Mouse (Mus musculus) G1E-ER4 (cell line): ENCODE measurements around the gene Batf. TPM values are rescaled to one million over a fixed set of nuclear protein-coding genes. Genes with fewer than 3 reads are reported as not detected.

Experiments
- GATA1 ChIP-seq: IDR thresholded peaks from one replicate; pipeline ENCODE4 v1.8.0; 2012; ENCODE audit warnings: low read length, inconsistent platforms
- polyA plus RNA-seq: library from polyadenylated mRNA; stranded (reverse); fragments of >175 nt; gene quantifications from 2 replicates; pipeline ENCODE4 v1.2.3, GENCODE M21; 2012

Gene Batf
- polyA plus RNA-seq = not detected in 2 replicates

GRCm38 (mm10) chr12:85686466-85687216 lies at the start of gene Batf:
Gene Batf (plus strand): TSS chr12:85686669.
- TF ChIP-seq GATA1 = no peak

DNA sequence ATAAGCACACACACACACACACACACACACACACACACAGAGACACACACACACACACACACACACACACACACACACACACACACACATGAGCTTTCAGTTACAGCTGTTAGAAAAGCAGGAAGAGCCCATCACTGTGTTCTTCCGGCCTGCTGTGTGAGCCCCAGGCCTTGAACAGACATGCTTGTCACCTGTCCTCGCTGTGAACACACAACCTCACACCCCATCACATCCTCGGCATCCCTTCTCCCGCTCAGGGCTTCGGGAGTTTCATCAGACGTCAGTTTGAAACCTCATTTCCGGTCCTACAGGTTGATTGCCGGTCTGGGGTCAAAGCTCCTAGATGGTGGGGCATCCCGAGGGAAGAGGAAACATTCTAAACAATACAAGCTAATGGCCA lies 48.5 kb upstream of the Batf start:
- TF ChIP-seq GATA1 = no peak

- no peak for TF ChIP-seq GATA1
Measured at GRCm38 (mm10) chr12:85638541-85639325, 47.7 kb upstream of the Batf start.

GRCm38 (mm10) chr12:85639326-85640008 lies 47.0 kb upstream of the Batf start:
- no peak for TF ChIP-seq GATA1

- no peak for TF ChIP-seq GATA1
Measured at GRCm38 (mm10) chr12:85640852-85641563, 45.5 kb upstream of the Batf start.

DNA sequence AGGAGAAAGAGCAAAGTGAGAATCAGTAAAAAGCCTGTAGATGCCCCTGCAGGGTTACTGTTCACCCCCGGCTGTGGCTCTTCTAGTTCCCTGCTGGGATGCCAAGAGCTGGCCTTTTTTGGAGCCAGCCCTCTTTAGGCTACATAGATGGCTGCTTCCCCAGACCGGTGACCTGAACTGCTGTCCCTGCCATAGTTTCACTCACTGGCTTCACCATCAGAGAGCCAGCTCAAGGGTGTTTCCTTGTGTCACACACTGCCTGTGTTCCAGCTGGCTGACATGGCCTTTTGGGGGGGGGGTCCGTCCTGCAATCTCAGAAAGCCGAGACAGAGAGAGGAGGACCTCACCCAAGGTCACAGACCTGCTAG lies 44.9 kb upstream of the Batf start:
- TF ChIP-seq GATA1 = no peak

DNA sequence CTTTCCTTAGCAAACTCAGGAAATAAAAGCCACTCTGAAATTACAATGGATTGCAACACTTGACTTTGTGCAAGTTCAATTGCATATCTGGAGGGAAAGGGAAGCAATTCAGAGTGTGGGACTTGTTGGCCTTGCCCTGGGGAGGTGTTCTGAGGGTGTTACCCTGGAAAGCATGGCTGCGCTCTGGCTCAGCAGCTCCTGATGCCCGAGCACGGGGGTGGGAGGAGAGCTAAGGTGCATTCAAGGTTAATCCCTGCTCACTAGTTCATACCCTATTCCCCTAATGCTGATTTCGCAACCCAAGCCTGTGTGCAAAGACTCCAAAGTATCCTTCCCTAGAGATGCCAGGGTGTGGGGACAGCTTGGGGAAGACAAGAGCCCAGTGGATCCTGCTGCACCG lies 42.7 kb upstream of the Batf start:
- TF ChIP-seq GATA1 = no peak

DNA sequence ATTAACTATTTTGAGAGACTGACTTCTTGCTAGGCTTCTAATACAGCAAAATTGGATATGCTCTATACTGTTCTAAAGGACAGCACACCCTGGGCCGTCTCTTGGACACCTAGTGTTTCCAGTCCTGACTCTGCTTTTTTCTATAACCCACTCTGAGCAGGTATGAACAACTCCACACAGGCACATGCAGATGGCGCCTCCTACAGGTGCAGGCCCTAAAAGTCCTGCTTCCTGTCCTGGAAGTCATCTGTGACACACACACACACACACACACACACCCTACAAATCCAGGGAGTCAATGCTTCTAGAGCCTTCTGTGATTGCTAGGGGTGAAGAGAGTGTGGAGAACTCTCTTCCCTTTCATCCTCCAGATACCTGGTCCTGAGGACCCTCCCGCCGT lies 40.8 kb upstream of the Batf start:
- no peak for TF ChIP-seq GATA1

- TF ChIP-seq GATA1 = no peak
Measured at GRCm38 (mm10) chr12:85647346-85647745, 39.1 kb upstream of the Batf start.

- TF ChIP-seq GATA1 = no peak
Measured at GRCm38 (mm10) chr12:85647955-85648354, 38.5 kb upstream of the Batf start.

DNA sequence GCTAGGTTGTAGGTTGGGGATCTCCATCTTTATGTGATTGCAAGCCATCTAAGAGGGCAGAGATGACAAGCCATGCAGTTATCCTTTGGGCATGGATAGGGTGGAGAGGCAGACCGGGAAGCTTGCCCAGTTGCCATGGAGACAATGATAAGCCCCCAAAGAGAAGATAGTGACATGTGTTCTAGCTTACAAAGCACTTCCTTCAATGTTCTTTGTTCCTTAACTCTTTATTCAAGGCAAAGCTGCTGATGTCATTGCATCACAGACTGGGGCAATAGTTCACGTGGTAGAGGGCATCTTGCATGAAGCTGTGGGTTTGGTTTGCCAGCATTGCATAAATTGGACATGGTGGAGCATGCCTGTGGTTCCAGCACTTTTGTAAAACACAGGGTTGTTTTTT lies 27.1 kb upstream of the Batf start:
- no peak for TF ChIP-seq GATA1

DNA sequence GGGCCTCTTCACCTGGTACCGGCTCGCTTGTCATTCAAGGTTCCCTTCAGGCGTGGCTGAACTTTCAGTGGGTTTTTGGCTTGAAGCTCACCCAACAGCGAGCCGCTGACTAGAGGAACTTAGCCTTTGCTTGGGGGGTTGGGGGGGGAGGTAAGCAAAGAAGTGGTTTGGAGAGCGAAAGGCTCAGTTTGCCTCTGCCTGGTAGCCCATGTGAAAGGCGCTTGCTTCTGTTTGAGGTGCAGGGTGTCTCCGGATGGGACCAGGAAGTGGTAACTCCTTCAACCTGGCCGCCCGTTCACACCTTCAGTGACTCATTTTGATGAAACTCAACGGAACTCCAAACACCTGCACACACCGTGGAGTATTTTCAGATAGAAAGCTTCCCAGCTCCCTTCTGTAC lies 25.6 kb upstream of the Batf start:
- no peak for TF ChIP-seq GATA1

DNA sequence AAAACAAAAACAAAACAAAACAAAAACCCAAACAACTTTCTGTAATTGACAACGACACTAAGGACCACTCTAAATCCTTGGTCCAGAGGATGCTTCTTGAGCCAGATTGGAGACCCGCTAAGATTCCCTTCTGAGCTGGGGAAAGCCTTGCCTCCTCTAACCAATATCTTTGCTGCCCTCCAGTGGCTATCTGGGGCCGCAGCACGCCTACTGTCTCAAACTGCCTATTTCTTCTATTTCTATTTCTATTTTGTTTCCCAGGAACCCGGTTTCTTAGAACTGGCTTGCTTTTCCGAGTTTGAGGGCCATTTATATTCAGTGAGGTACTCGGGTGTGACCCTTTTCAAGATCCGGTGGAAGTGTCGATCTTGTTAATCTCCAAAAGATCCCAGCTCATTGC lies 23.6 kb upstream of the Batf start:
- no peak for TF ChIP-seq GATA1

GRCm38 (mm10) chr12:85666112-85666511 lies 20.4 kb upstream of the Batf start:
- TF ChIP-seq GATA1 = no peak

GRCm38 (mm10) chr12:85667071-85667470 lies 19.4 kb upstream of the Batf start:
- TF ChIP-seq GATA1 = no peak

- TF ChIP-seq GATA1 = no peak
Measured at GRCm38 (mm10) chr12:85668696-85669095, 17.8 kb upstream of the Batf start.
